Mouse (Mus musculus): Measurements from ENCODE around the gene Gp1bb. TPM values are rescaled to one million over a fixed set of nuclear protein-coding genes. Genes with fewer than 3 reads are reported as not detected.

The Gp1bb gene
- 3.0 and 3.2 TPM in 2 replicates for polyA plus RNA-seq (2016; fragmentation: Nextera tagmentation; extraction: Ambion mirVana)

DNA sequence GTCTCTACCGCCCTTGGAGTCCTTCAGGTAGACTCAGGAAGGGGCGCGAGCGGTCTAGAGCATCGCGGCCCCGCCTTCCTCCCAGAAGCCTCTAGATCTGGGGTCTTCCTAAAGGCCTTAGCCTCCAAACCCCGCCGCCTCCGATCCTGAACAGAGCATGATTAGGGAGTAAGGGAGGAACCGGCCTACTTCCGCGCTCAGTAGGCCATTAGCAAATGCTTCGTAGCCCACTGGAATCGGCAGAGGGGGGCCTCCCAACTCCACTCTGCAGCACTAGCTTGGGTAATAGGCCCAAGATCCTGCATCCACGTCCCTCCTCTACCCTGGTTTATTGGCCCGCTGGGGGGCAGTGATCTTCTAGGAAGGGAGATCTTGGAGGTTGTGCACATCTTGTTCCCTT lies at the start of gene Gp1bb:
TSS of gene Gp1bb (minus strand) at position 385 of the 400 bp plus-strand sequence.
- DNase-seq (ENCODE audit: extremely low spot score, low spot score), result no peak
- no peak within 1 kb of the TSS for H3K27ac ChIP-seq
- H3K27me3 ChIP-seq (ENCODE audit: poor library complexity, severe bottlenecking), result peaks cover 100% of the 10 kb centered on the region
- WGBS, result 3% methylated on average over 17 of the region's 17 CpGs
- H3K4me3 ChIP-seq, result peak within 1 kb of the TSS; percentile 55
- H3K9me3 ChIP-seq, result no peaks in the 10 kb centered on the region
- peaks cover 48% of the 10 kb centered on the region for H3K4me1 ChIP-seq
- peaks cover 31% of the 10 kb centered on the region for H3K36me3 ChIP-seq (replicated peaks)

DNA sequence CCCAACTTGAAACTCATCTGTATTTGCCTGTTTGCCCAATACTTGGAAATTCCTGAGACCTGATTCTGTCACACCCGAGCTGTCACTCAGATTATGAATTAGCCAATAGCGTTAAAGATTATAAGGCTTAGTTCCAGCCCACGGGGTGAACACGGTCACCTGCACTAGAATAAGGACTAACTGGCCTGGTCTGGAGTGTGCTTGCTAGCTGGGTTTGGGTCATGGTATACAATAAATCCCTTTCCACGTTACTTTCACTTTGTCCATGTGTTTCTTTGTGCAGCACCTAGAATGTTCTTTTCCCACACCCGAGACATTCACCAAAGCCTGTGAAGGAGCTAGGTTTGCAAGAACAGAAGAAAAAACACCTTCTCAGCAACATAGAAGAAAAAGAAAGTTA lies 47.7 kb upstream of the Gp1bb start:
- no peaks in the 10 kb centered on the region for H3K27me3 ChIP-seq (ENCODE audit: poor library complexity, severe bottlenecking)
- WGBS, result 72% methylated on average over 6 of the region's 6 CpGs
- no peak for DNase-seq (ENCODE audit: extremely low spot score, low spot score)
- H3K27ac ChIP-seq, result no peak overlapping the region
- H3K36me3 ChIP-seq (replicated peaks), result no peaks in the 10 kb centered on the region
- H3K4me1 ChIP-seq, result no peaks in the 10 kb centered on the region
- no peaks in the 10 kb centered on the region for H3K9me3 ChIP-seq
- H3K4me3 ChIP-seq, result no peak overlapping the region

GRCm38 (mm10) chr16:18658597-18658996 lies 36.4 kb upstream of the Gp1bb start:
- Histone ChIP-seq H3K27ac (no peak overlapping the region), H3K27me3 (ENCODE audit: poor library complexity, severe bottlenecking) (no peaks in the 10 kb centered on the region), H3K9me3 (no peaks in the 10 kb centered on the region), H3K36me3 (replicated peaks) (no peaks in the 10 kb centered on the region), H3K4me1 (peaks cover 5% of the 10 kb centered on the region; the same call in 1 of the 2 replicates), H3K4me3 (no peak overlapping the region)
- no peak for DNase-seq (ENCODE audit: extremely low spot score, low spot score)
- WGBS, result 86% methylated on average over 4 of the region's 4 CpGs

- no peak overlapping the region for H3K4me3 ChIP-seq
- no peak for DNase-seq (ENCODE audit: extremely low spot score, low spot score)
- no peak overlapping the region for H3K27ac ChIP-seq
- WGBS, result 66% methylated on average over 5 of the region's 5 CpGs
- no peaks in the 10 kb centered on the region for H3K27me3 ChIP-seq (ENCODE audit: poor library complexity, severe bottlenecking)
- H3K9me3 ChIP-seq, result peaks cover 6% of the 10 kb centered on the region; the same call in 1 of the 2 replicates
- H3K36me3 ChIP-seq (replicated peaks), result no peaks in the 10 kb centered on the region
- peaks cover 5% of the 10 kb centered on the region; the same call in 1 of the 2 replicates for H3K4me1 ChIP-seq
These were observed 33.3 kb upstream of the Gp1bb start for GRCm38 (mm10) chr16:18655372-18656098.

- no peak overlapping the region for H3K27ac ChIP-seq
- H3K27me3 ChIP-seq (ENCODE audit: poor library complexity, severe bottlenecking), result no peaks in the 10 kb centered on the region
- H3K4me1 ChIP-seq, result peaks cover 5% of the 10 kb centered on the region; the same call in 1 of the 2 replicates
- no peak overlapping the region for H3K4me3 ChIP-seq
- peaks cover 6% of the 10 kb centered on the region; the same call in 1 of the 2 replicates for H3K9me3 ChIP-seq
- no peaks in the 10 kb centered on the region for H3K36me3 ChIP-seq (replicated peaks)
- DNase-seq (ENCODE audit: extremely low spot score, low spot score), result no peak
- 91% methylated on average over 6 of the region's 6 CpGs for WGBS
These were observed 31.3 kb upstream of the Gp1bb start for GRCm38 (mm10) chr16:18653290-18654160.

DNA sequence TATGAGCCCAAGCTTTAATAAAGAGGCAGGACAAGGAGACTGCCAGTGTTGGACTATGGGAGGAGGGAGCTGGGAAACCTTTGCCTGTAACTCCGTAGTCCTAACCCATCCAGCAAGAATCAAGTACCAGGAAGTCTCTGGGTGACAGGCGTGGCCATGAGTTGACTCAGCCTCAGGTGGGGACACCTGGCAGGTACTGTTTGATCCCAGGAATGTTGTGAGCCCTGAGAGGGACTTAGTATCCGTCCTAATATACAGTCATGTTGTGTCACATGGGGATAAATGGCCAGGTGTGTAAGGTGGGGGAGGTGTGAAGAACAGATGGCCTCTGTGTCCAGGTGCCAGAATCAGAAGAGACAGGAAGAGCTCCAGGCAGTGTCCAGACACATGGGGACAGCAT lies 26.9 kb upstream of the Gp1bb start:
- H3K9me3 ChIP-seq, result peaks cover 10% of the 10 kb centered on the region; the same call in 1 of the 2 replicates
- H3K27ac ChIP-seq, result no peak overlapping the region
- H3K4me1 ChIP-seq, result peaks cover 6% of the 10 kb centered on the region; the same call in 1 of the 2 replicates
- no peak overlapping the region for H3K4me3 ChIP-seq
- H3K36me3 ChIP-seq (replicated peaks), result no peaks in the 10 kb centered on the region
- 78% methylated on average over 3 of the region's 3 CpGs for WGBS
- H3K27me3 ChIP-seq (ENCODE audit: poor library complexity, severe bottlenecking), result no peaks in the 10 kb centered on the region
- DNase-seq (ENCODE audit: extremely low spot score, low spot score), result no peak

DNA sequence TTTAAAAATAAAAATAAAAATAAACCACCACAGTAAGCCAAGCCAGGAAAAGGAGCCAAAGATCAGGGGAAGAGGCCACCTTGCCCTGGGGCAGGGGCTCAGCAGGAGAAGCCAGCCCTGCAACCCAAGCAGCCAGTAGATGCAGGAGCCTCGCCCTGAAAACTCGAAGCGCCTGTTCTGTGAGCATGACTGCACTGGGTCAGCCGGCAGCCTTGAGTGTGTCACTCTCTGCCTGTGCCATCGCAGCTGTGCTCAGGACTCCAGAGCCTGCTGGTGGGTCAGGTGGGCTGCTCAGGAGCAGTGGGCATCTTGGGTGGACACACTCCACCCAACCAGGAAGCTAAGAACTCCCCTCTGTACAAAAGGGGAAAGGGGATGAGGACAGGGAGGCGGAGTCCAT lies 23.1 kb upstream of the Gp1bb start:
- peaks cover 6% of the 10 kb centered on the region; the same call in 1 of the 2 replicates for H3K4me1 ChIP-seq

GRCm38 (mm10) chr16:18644485-18644884 lies 22.3 kb upstream of the Gp1bb start:
- no peak for DNase-seq (ENCODE audit: extremely low spot score, low spot score)
- 83% methylated on average over 4 of the region's 4 CpGs for WGBS

More for the DNA sequence above, 23.1 kb upstream of the Gp1bb start:
- Histone ChIP-seq H3K27ac (no peak overlapping the region), H3K9me3 (peaks cover 4% of the 10 kb centered on the region; the same call in 1 of the 2 replicates), H3K4me3 (no peak overlapping the region), H3K27me3 (ENCODE audit: poor library complexity, severe bottlenecking) (no peaks in the 10 kb centered on the region), H3K36me3 (replicated peaks) (no peaks in the 10 kb centered on the region)
- no peak for DNase-seq (ENCODE audit: extremely low spot score, low spot score)
- WGBS, result 73% methylated on average over 6 of the region's 6 CpGs

GRCm38 (mm10) chr16:18643406-18643998 lies 21.3 kb upstream of the Gp1bb start:
- Histone ChIP-seq H3K36me3 (replicated peaks) (no peaks in the 10 kb centered on the region), H3K27me3 (ENCODE audit: poor library complexity, severe bottlenecking) (no peaks in the 10 kb centered on the region), H3K4me3 (no peak overlapping the region), H3K27ac (no peak overlapping the region), H3K4me1 (peaks cover 6% of the 10 kb centered on the region; the same call in 1 of the 2 replicates), H3K9me3 (peaks cover 4% of the 10 kb centered on the region; the same call in 1 of the 2 replicates)
- no peak for DNase-seq (ENCODE audit: extremely low spot score, low spot score)
- 78% methylated on average over 11 of the region's 11 CpGs for WGBS

More at GRCm38 (mm10) chr16:18644485-18644884, 22.3 kb upstream of the Gp1bb start:
- H3K27ac ChIP-seq, result no peak overlapping the region
- H3K4me3 ChIP-seq, result no peak overlapping the region
- H3K9me3 ChIP-seq, result peaks cover 4% of the 10 kb centered on the region; the same call in 1 of the 2 replicates
- H3K27me3 ChIP-seq (ENCODE audit: poor library complexity, severe bottlenecking), result no peaks in the 10 kb centered on the region
- no peaks in the 10 kb centered on the region for H3K36me3 ChIP-seq (replicated peaks)
- H3K4me1 ChIP-seq, result peaks cover 6% of the 10 kb centered on the region; the same call in 1 of the 2 replicates

GRCm38 (mm10) chr16:18642897-18643296 lies 20.7 kb upstream of the Gp1bb start:
- no peak for DNase-seq (ENCODE audit: extremely low spot score, low spot score)
- Histone ChIP-seq H3K4me1 (peaks cover 6% of the 10 kb centered on the region; the same call in 1 of the 2 replicates), H3K36me3 (replicated peaks) (no peaks in the 10 kb centered on the region), H3K4me3 (no peak overlapping the region), H3K9me3 (no peaks in the 10 kb centered on the region), H3K27ac (no peak overlapping the region), H3K27me3 (ENCODE audit: poor library complexity, severe bottlenecking) (no peaks in the 10 kb centered on the region)
- WGBS, result 82% methylated on average over 4 of the region's 4 CpGs

- H3K27me3 ChIP-seq (ENCODE audit: poor library complexity, severe bottlenecking), result no peaks in the 10 kb centered on the region
- H3K27ac ChIP-seq, result no peak overlapping the region
- H3K4me1 ChIP-seq, result peaks cover 6% of the 10 kb centered on the region; the same call in 1 of the 2 replicates
- H3K36me3 ChIP-seq (replicated peaks), result no peaks in the 10 kb centered on the region
- WGBS, result 68% methylated on average over 7 of the region's 7 CpGs
- no peaks in the 10 kb centered on the region for H3K9me3 ChIP-seq
- no peak overlapping the region for H3K4me3 ChIP-seq
- DNase-seq (ENCODE audit: extremely low spot score, low spot score), result no peak
These were observed 20.1 kb upstream of the Gp1bb start for GRCm38 (mm10) chr16:18642291-18642690.

DNA sequence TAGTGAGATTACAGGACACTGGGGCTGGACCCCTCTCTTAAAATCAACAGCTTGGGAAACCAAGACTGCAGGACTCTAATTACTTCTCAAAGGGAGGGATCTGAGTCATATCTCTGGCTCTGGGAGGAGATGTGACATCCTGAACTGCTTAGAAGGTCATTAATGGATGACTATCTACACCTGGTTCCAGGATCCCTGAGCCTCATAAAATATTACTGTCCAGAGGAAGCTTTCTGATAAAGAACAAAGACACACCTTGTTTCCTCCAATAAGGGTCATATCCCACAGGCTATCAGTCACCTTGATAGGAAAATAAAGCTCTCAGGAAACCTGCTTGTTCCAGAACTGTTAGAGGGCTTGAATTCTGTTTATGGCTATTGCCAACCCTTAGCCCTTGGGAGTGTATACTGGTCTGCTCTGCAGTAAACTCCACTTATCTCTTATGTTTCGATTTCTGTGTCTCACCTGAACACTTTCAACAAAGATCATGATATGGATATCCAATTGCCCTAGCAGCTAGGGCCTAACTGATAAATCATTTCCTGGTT lies 17.3 kb upstream of the Gp1bb start:
- 88% methylated on average over 1 of the region's 1 CpGs for WGBS
- DNase-seq (ENCODE audit: extremely low spot score, low spot score), result no peak
- Histone ChIP-seq H3K9me3 (no peaks in the 10 kb centered on the region; the same call in 1 of the 2 replicates), H3K4me1 (no peaks in the 10 kb centered on the region), H3K27me3 (ENCODE audit: poor library complexity, severe bottlenecking) (no peaks in the 10 kb centered on the region), H3K4me3 (no peak overlapping the region), H3K27ac (no peak overlapping the region), H3K36me3 (replicated peaks) (no peaks in the 10 kb centered on the region)

Measured in forebrain, embryonic 10.5 days (tissue).